Mouse (Mus musculus) CH12.LX (cell line): Measurements from ENCODE around the gene Krt81.

Experiments used
- CTCF ChIP-seq, 2 experiments: IDR thresholded peaks in 1 of 2; conservative IDR thresholded peaks in 1 of 2; 2 replicates each; pipeline ENCODE4 v1.5.1; 2011 to 2012; ENCODE audit warnings: low read depth in 2 of 2, low read length in 2 of 2, improper control_type of control experiment in 1 of 2, inconsistent platforms in 1 of 2, mild to moderate bottlenecking in 1 of 2, moderate library complexity in 1 of 2
- EP300 ChIP-seq: IDR thresholded peaks from 2 replicates; pipeline ENCODE4 v1.6.1; 2011; ENCODE audit warnings: low read length, improper control_type of control experiment
- ETS1 ChIP-seq: conservative IDR thresholded peaks from 2 replicates; pipeline ENCODE4 v1.6.1; 2012; ENCODE audit warnings: low read depth, mild to moderate bottlenecking, inconsistent platforms, low read length, improper control_type of control experiment, moderate library complexity
- MYC ChIP-seq: IDR thresholded peaks from 2 replicates; pipeline ENCODE4 v1.6.1; 2011; ENCODE audit warnings: low read depth, mild to moderate bottlenecking, improper control_type of control experiment, low read length
- NELFE ChIP-seq: IDR thresholded peaks from 2 replicates; pipeline ENCODE4 v1.6.1; 2011; ENCODE audit warnings: low read depth, low read length, improper control_type of control experiment
- NRF1 ChIP-seq: IDR thresholded peaks from 2 replicates; pipeline ENCODE4 v1.6.1; 2014; ENCODE audit warnings: low read depth, mild to moderate bottlenecking, inconsistent platforms, low read length, improper control_type of control experiment, moderate library complexity
- POLR2A ChIP-seq: IDR thresholded peaks from 2 replicates; pipeline ENCODE4 v1.6.1; 2011; ENCODE audit warnings: low read depth, mild to moderate bottlenecking, improper control_type of control experiment, low read length
- POLR2AphosphoS2 ChIP-seq: IDR thresholded peaks from 2 replicates; pipeline ENCODE4 v1.6.1; 2011; ENCODE audit warnings: low read depth, low read length, improper control_type of control experiment
- RAD21 ChIP-seq: IDR thresholded peaks from 2 replicates; pipeline ENCODE4 v1.6.1; 2011; ENCODE audit warnings: low read depth, mild to moderate bottlenecking, low read length, improper control_type of control experiment, moderate library complexity
- TCF12 ChIP-seq: IDR thresholded peaks from 2 replicates; pipeline ENCODE4 v1.6.1; 2014; ENCODE audit warnings: low read depth, mild to moderate bottlenecking, inconsistent platforms, low read length, improper control_type of control experiment
- USF1 ChIP-seq: IDR thresholded peaks from 2 replicates; pipeline ENCODE4 v1.6.1; 2014; ENCODE audit warnings: low read depth, mild to moderate bottlenecking, inconsistent platforms, low read length, improper control_type of control experiment
- ZC3H11A ChIP-seq: IDR thresholded peaks from 2 replicates; pipeline ENCODE4 v1.6.1; 2012; ENCODE audit warnings: low read depth, mild to moderate bottlenecking, inconsistent platforms, low read length, improper control_type of control experiment

DNA sequence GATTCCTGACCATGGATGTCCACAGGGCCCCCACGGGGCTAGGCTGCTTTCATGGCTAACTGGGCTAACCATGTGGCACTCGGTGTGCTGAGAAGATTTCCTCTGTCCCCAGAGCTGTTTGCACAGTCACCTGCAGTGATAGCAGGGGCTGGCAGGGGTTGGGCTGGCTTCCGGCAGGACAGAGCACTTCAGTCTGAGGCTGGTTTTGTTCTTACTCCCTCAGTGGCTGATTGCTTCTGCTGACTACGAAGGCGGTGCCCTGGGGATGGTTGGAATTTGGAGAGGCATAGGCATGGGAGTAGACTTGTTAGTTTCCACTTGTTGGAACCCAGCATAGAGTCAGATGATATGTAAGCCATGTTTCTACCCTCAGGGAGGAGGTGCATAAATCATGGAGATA lies 38.6 kb downstream of the Krt81 start:
- TF ChIP-seq NRF1 (no peak), CTCF (conservative IDR thresholded peaks at IDR 0.05 in 1 of 2, IDR thresholded peaks at IDR 0.05 in 1 of 2; ENCODE audit: low read depth in 2 of 2, low read length in 2 of 2) (no peak), POLR2AphosphoS2 (no peak), ETS1 (no peak), EP300 (no peak), USF1 (no peak), TCF12 (no peak), NELFE (no peak), POLR2A (no peak), MYC (no peak), ZC3H11A (no peak), RAD21 (no peak)
